In the genomic region with DNA sequence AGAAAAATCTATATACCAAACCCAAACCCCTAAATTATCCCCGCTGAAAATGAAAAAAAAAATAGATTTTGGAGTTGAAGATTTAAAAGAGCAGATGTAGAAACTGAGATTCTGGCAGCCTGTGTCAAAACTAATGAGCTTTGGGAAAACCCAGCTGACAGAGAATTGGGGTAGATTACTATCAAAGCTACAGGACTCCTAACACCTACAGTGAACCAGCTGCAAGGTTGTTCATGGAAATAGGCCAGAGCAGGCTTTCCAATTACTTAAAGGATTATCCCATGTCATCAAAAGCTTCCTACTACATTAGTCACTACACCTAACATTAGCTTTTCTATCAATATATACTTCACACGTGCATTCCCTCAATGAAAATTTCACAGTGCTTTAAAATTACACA, we compare ENCODE assay signal across 24 mouse cellular contexts.
A peak's percentile ranks its signal among the peaks of the same experiment; 100 is the strongest.
DNase-seq lines count a peak whose midpoint lies in the region; ATAC-seq and TF ChIP-seq lines count a peak whose summit lies in the region.
"Had no signal": no experiment of that assay in that cellular context is flagged by ENCODE, and none has a peak within 500 bp of the region (broad histone marks: within the 10 kb centered on the region; RNA-seq: fewer than 3 reads in every experiment).

No protein-coding gene starts in this region.

- H3K36me3 ChIP-seq in hindbrain, postnatal 0 days (ENCODE audit: insufficient read depth, low read length): no peaks in the 10 kb centered on the region
- H3K36me3 ChIP-seq in hindbrain, embryonic 12.5 days: no peaks in the 10 kb centered on the region
- H3K36me3 ChIP-seq in midbrain, embryonic 16.5 days (ENCODE audit: control insufficient read depth, insufficient read depth, low read length): no peaks in the 10 kb centered on the region
- H3K36me3 ChIP-seq in midbrain, embryonic 10.5 days: no peaks in the 10 kb centered on the region
- H3K36me3 ChIP-seq: heart, embryonic 12.5 days; hindbrain, embryonic 10.5 days; limb, embryonic 13.5 days; liver, embryonic 12.5 days had no signal

- TF ChIP-seq CTCF in hindbrain, postnatal 0 days (IDR thresholded peaks at IDR 0.05; ENCODE audit: low read depth): no peak

- no peaks in the 10 kb centered on the region for H3K27me3 ChIP-seq in hindbrain, postnatal 0 days (ENCODE audit: insufficient read depth, low read length)
- H3K27me3 ChIP-seq in hindbrain, embryonic 12.5 days: no peaks in the 10 kb centered on the region
- H3K27me3 ChIP-seq in midbrain, embryonic 16.5 days (ENCODE audit: control insufficient read depth, insufficient read depth, low read depth, low read length): no peaks in the 10 kb centered on the region
- H3K27me3 ChIP-seq in midbrain, embryonic 10.5 days (ENCODE audit: low read depth, poor library complexity, severe bottlenecking): no peaks in the 10 kb centered on the region
- H3K27me3 ChIP-seq: heart, embryonic 12.5 days; limb, embryonic 13.5 days; liver, embryonic 12.5 days had no signal

- no peaks in the 10 kb centered on the region for H3K4me1 ChIP-seq in hindbrain, postnatal 0 days (ENCODE audit: insufficient read depth, low read length)
- no peaks in the 10 kb centered on the region for H3K4me1 ChIP-seq in hindbrain, embryonic 12.5 days
- no peaks in the 10 kb centered on the region; the same call in 1 of the 2 replicates for H3K4me1 ChIP-seq in midbrain, embryonic 16.5 days (ENCODE audit: control insufficient read depth, insufficient read depth, low read length)
- no peaks in the 10 kb centered on the region for H3K4me1 ChIP-seq in midbrain, embryonic 10.5 days
- H3K4me1 ChIP-seq: heart, embryonic 12.5 days; hindbrain, embryonic 10.5 days; liver, embryonic 12.5 days had no signal

- 0 out of 2 replicates have a peak, but pooled peaks have one; percentile 51 for ATAC-seq in hindbrain, postnatal 0 days
- no peak for ATAC-seq in hindbrain, embryonic 12.5 days (ENCODE audit: low FRiP score)
- peak; percentile 68; the same call in 1 of the 2 replicates for ATAC-seq in midbrain, embryonic 16.5 days
- ATAC-seq: inflammation-experienced regulatory T-cells, adult 6 months; liver, embryonic 12.5 days had no signal

- H3K4me2 ChIP-seq in hindbrain, postnatal 0 days (ENCODE audit: low read depth, low read length): no peak overlapping the region
- no peak overlapping the region for H3K4me2 ChIP-seq in hindbrain, embryonic 12.5 days (replicated peaks)
- H3K4me2 ChIP-seq in midbrain, embryonic 16.5 days (ENCODE audit: low read length): no peak overlapping the region
- H3K4me2 ChIP-seq: heart, embryonic 12.5 days; limb, embryonic 13.5 days; liver, embryonic 12.5 days had no signal

- H3K4me3 ChIP-seq in hindbrain, postnatal 0 days (ENCODE audit: low read length): no peak overlapping the region
- no peak overlapping the region for H3K4me3 ChIP-seq in hindbrain, embryonic 12.5 days
- no peak overlapping the region for H3K4me3 ChIP-seq in midbrain, embryonic 16.5 days (ENCODE audit: low read depth, low read length)
- no peak overlapping the region for H3K4me3 ChIP-seq in midbrain, embryonic 10.5 days
- H3K4me3 ChIP-seq: heart, embryonic 12.5 days; hindbrain, embryonic 10.5 days; limb, embryonic 13.5 days; liver, embryonic 12.5 days had no signal

- H3K9me3 ChIP-seq in hindbrain, postnatal 0 days (ENCODE audit: low read length): no peaks in the 10 kb centered on the region
- no peaks in the 10 kb centered on the region for H3K9me3 ChIP-seq in hindbrain, embryonic 12.5 days (replicated peaks)
- no peaks in the 10 kb centered on the region for H3K9me3 ChIP-seq in midbrain, embryonic 16.5 days (replicated peaks; ENCODE audit: control insufficient read depth, low read length, poor library complexity, severe bottlenecking)
- no peaks in the 10 kb centered on the region for H3K9me3 ChIP-seq in midbrain, embryonic 10.5 days (replicated peaks)
- H3K9me3 ChIP-seq: heart, embryonic 12.5 days; hindbrain, embryonic 10.5 days; limb, embryonic 13.5 days; liver, embryonic 12.5 days had no signal

- H3K9ac ChIP-seq in hindbrain, postnatal 0 days (replicated peaks; ENCODE audit: low read length): no peak overlapping the region
- H3K9ac ChIP-seq in hindbrain, embryonic 12.5 days: no peak overlapping the region
- no peak overlapping the region for H3K9ac ChIP-seq in midbrain, embryonic 16.5 days (ENCODE audit: low read depth, low read length)
- H3K9ac ChIP-seq: heart, embryonic 12.5 days; limb, embryonic 13.5 days; liver, embryonic 12.5 days had no signal

- peak; percentile 5 to 7 for DNase-seq in cerebellum, postnatal 14 days
- DNase-seq in cerebellum, postnatal 25 days: no peak
- DNase-seq in hindbrain, postnatal 0 days (ENCODE audit: low spot score): peak; percentile 55
- DNase-seq in midbrain, embryonic 10.5 days (ENCODE audit: low spot score): no peak
- peak; percentile 23 for DNase-seq in telencephalon, adult 2 months (ENCODE audit: low read depth, low spot score)
- no peak for DNase-seq in thymus, postnatal 4 days
- DNase-seq: adrenal gland, postnatal 25 days; cerebellum, adult 11-12 months; gastrocnemius, postnatal 25 days; heart, adult 18-20 months; heart, postnatal 10 days; kidney, adult 18-20 months; kidney, postnatal 4 days; lung, adult 2 months; lung, postnatal 14 days; right cerebral cortex, postnatal 25 days; thymus, postnatal 14 days had no signal

- WGBS in hindbrain, postnatal 0 days: 59% methylated on average over 2 of the region's 2 CpGs
- 77% methylated on average over 2 of the region's 2 CpGs for WGBS in hindbrain, embryonic 12.5 days
- 52% methylated on average over 2 of the region's 2 CpGs for WGBS in midbrain, embryonic 16.5 days
- 77% methylated on average over 2 of the region's 2 CpGs for WGBS in midbrain, embryonic 10.5 days

- H3K27ac ChIP-seq in hindbrain, postnatal 0 days: no peak overlapping the region
- H3K27ac ChIP-seq in hindbrain, embryonic 12.5 days: no peak overlapping the region
- no peak overlapping the region for H3K27ac ChIP-seq in midbrain, embryonic 16.5 days (ENCODE audit: low read length)
- H3K27ac ChIP-seq in midbrain, embryonic 10.5 days (replicated peaks): no peak overlapping the region
- H3K27ac ChIP-seq: hindbrain, embryonic 10.5 days; limb, embryonic 13.5 days; liver, embryonic 12.5 days had no signal

Comparison
In these comparisons a context has a peak if more than half of its experiments do, and no peak if none do; other contexts are left out.
1. DNase-seq: peak in cerebellum, postnatal 14 days (2 of 2), hindbrain, postnatal 0 days (single experiment) and telencephalon, adult 2 months (single experiment); none in cerebellum, postnatal 25 days (0 of 2), midbrain, embryonic 10.5 days (single experiment) and thymus, postnatal 4 days (single experiment).